Mouse (Mus musculus): Measurements from ENCODE around the gene 4930516K23Rik.

DNA sequence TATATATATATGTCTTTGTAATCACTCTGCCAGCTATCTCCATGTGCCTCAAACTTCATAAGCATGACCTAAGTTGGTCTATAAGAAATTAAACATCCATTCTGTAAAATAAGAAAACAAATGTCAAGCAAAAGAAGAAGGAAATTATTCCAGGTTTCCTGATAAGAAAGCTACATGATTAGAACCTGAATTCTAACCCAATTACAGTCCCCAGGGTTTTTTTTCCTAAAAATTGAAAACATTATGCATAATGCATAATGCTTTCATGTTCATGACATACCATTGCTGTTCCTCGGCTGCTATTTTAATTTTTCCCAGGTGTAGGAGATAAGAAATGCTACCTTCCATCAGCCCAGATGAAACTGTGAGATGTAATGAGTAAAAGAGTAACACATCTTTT, 24.1 kb upstream of the 4930516K23Rik start, which contains the start of gene Olfr645:
- TF ChIP-seq CTCF (IDR thresholded peaks at IDR 0.05; ENCODE audit: borderline replicate concordance, control insufficient read depth, extremely low read depth, insufficient read depth, low read length, poor library complexity), result no peak
- TF ChIP-seq POLR2A (IDR thresholded peaks at IDR 0.05; ENCODE audit: control insufficient read depth, extremely low read depth, insufficient read depth, low read length, poor library complexity), result no peak

All from thymus, adult 2 months (tissue).